Mouse (Mus musculus) hindbrain, embryonic 11.5 days (tissue): ENCODE measurements around the gene Tmem88. TPM values are rescaled to one million over a fixed set of nuclear protein-coding genes. Genes with fewer than 3 reads are reported as not detected.
"Not testable (repeated sequence)": the region's sequence is repeated elsewhere in the genome, so short reads cannot be mapped to it uniquely, and the experiment has no call there.

ENCODE experiments used
- ATAC-seq: fragments of 200-750 bp; cut with Nextera tagmentation; 2 replicates; pipeline ENCODE4 v1.8.0; 2017; ENCODE audit warnings: mild to moderate bottlenecking, moderate TSS enrichment, moderate library complexity; ENCODE audit not compliant: low FRiP score
- DNase-seq: peaks from one replicate; pipeline ENCODE4 v3.0.0-alpha.2; 2015; ENCODE audit warnings: low spot score
- H3K27ac ChIP-seq: fragments of 300-500 bp; sonication (generic); 2 replicates; pipeline ENCODE4 v1.5.1; 2014; ENCODE audit warnings: mild to moderate bottlenecking, low read depth, low read length
- H3K27me3 ChIP-seq: fragments of 300-500 bp; sonication (generic); 2 replicates; pipeline ENCODE4 v1.6.1; 2014; ENCODE audit warnings: mild to moderate bottlenecking, low read length, moderate library complexity, mixed read lengths; ENCODE audit not compliant: control insufficient read depth, insufficient read depth
- H3K36me3 ChIP-seq: fragments of 300-500 bp; sonication (generic); 2 replicates; pipeline ENCODE4 v1.6.1; 2014; ENCODE audit warnings: mild to moderate bottlenecking, low read length, moderate library complexity, mixed read lengths; ENCODE audit not compliant: control insufficient read depth, insufficient read depth
- H3K4me1 ChIP-seq: fragments of 300-500 bp; sonication (generic); replicated peaks from 2 replicates; pipeline ENCODE4 v1.6.1; 2014; ENCODE audit warnings: low read length, mixed read lengths; ENCODE audit not compliant: control insufficient read depth, insufficient read depth
- H3K4me2 ChIP-seq: fragments of 300-500 bp; sonication (generic); replicated peaks from 2 replicates; pipeline ENCODE4 v1.6.1; 2014; ENCODE audit warnings: mild to moderate bottlenecking, low read depth, low read length
- H3K4me3 ChIP-seq: fragments of 300-500 bp; sonication (generic); 2 replicates; pipeline ENCODE4 v1.5.1; 2014; ENCODE audit warnings: low read depth, low read length
- H3K9ac ChIP-seq: fragments of 300-500 bp; sonication (generic); 2 replicates; pipeline ENCODE4 v1.6.1; 2014; ENCODE audit warnings: low read depth, low read length
- H3K9me3 ChIP-seq: fragments of 300-500 bp; sonication (generic); 2 replicates; pipeline ENCODE4 v1.6.1; 2016; ENCODE audit warnings: low read length; ENCODE audit not compliant: control insufficient read depth
- WGBS: fragments of 180-500 bp; shearing (Covaris S2); extraction: QIAGEN DNeasy Blood & Tissue Kit; methylation state at CpG from one replicate; pipeline ENCODE4 v1.1.7; 2014; 5-methylcytosine and 5-hydroxymethylcytosine counted together
- polyA plus RNA-seq: library from polyadenylated mRNA; unstranded; fragments of >200 nt; fragmentation: Nextera tagmentation; extraction: Ambion mirVana; gene quantifications from 2 replicates; pipeline ENCODE4 v1.2.1, GENCODE M21; 2014

Tmem88 gene
- polyA plus RNA-seq, 1 experiment from 2014 or later = 17.1 TPM

GRCm38 (mm10) chr11:69395634-69396373 is 2.2 kb downstream of the Tmem88 start:
- peaks cover 6% of the 10 kb centered on the region; the same call in 1 of the 2 replicates for H3K36me3 ChIP-seq
- peak overlapping the region; percentile 80 for H3K4me2 ChIP-seq
- H3K9me3 ChIP-seq = no peaks in the 10 kb centered on the region
- peak overlapping the region; percentile 89 for H3K27ac ChIP-seq
- DNase-seq (peak; percentile 96), ATAC-seq (peak; percentile 86)
- H3K4me3 ChIP-seq = peak overlapping the region; percentile 62
- peak overlapping the region; percentile 87 for H3K9ac ChIP-seq
- under 1% methylated on average over 48 of the region's 48 CpGs for WGBS
- peaks cover 7% of the 10 kb centered on the region for H3K27me3 ChIP-seq
- peaks cover 17% of the 10 kb centered on the region for H3K4me1 ChIP-seq

- 1% methylated on average over 21 of the region's 24 CpGs for WGBS
- peak within 1 kb of the TSS; percentile 62 for H3K4me3 ChIP-seq
- H3K27me3 ChIP-seq, H3K36me3 ChIP-seq, H3K9me3 ChIP-seq: not testable (repeated sequence)
- ATAC-seq (peak; percentile 76), DNase-seq (peak; percentile 89)
- H3K27ac ChIP-seq = peak within 1 kb of the TSS; percentile 89
- peak within 1 kb of the TSS; percentile 87 for H3K9ac ChIP-seq
- peaks cover 17% of the 10 kb centered on the region for H3K4me1 ChIP-seq
- H3K4me2 ChIP-seq = peak within 1 kb of the TSS; percentile 80
Observed at GRCm38 (mm10) chr11:69395235-69395633, 2.8 kb downstream of the Tmem88 start, which contains the start of the genes Naa38 and Cyb5d1. Gene Naa38, plus strand, starts transcription at chr11:69395487. Gene Cyb5d1, minus strand, starts transcription at chr11:69395631.

GRCm38 (mm10) chr11:69394591-69395167 is 3.4 kb downstream of the Tmem88 start:
- H3K36me3 ChIP-seq, H3K9me3 ChIP-seq, H3K27me3 ChIP-seq, H3K27ac ChIP-seq, ATAC-seq: not testable (repeated sequence)
- Histone ChIP-seq H3K9ac (peak overlapping the region; percentile 69), H3K4me1 (peaks cover 17% of the 10 kb centered on the region), H3K4me3 (peak overlapping the region; percentile 62), H3K4me2 (peak overlapping the region; percentile 73)
- WGBS = 2% methylated on average over 31 of the region's 31 CpGs
- DNase-seq = peak; percentile 46

- WGBS = 51% methylated on average over 10 of the region's 10 CpGs
Observed at GRCm38 (mm10) chr11:69390400-69391034, 7.5 kb downstream of the Tmem88 start.

DNA sequence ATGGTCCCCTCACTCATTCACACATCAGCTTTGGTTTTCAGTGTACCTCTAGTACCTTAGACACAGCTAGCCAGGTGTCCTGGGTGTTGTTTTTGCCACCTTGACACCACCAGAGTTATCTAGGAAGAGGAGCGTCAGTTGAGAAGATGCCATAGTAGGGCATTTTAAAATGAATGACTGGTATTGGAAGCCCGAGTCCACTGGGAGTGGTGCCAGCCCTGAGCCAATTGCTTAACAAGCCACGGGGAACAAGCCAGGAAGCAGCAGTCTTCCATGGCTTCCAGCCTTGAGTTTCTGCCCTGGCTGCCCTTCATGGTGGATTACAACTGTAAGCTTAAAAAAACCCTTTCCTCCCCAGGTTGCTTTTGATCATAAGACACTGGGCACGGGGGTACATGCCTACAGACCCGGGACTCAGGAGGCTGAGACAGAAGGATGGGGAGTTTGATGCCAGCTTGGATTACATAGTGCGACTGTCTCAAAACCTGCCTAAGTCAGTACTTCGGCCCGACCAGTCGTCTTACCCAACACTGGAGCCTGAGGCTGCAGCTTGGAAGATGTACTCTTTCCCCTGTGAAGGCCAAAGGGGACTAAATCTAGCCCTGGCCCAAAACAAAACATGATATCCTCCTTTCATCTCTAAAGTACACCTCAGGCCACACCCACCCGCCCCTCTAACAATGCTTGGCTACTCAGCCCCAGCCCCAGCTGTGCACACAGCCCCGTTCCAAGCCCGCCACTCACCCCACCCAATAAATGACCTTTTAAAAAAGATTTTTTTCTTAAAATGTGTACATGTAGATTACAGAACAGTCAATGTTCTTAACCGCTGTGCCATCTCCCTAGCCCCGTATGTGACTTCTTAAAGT is 8.3 kb downstream of the Tmem88 start:
- no peak overlapping the region for H3K4me2 ChIP-seq
- H3K4me1 ChIP-seq = peaks cover 3% of the 10 kb centered on the region; the same call in 1 of the 2 replicates
- no peaks in the 10 kb centered on the region for H3K27me3 ChIP-seq
- H3K36me3 ChIP-seq = no peaks in the 10 kb centered on the region
- H3K27ac ChIP-seq = no peak overlapping the region
- WGBS = 67% methylated on average over 14 of the region's 14 CpGs
- ATAC-seq (peak; percentile 30; the same call in 1 of the 2 replicates), DNase-seq (no peak)
- H3K4me3 ChIP-seq = no peak overlapping the region
- no peak overlapping the region for H3K9ac ChIP-seq
- no peaks in the 10 kb centered on the region for H3K9me3 ChIP-seq

More at GRCm38 (mm10) chr11:69390400-69391034, 7.5 kb downstream of the Tmem88 start:
- Histone ChIP-seq H3K4me1 (peaks cover 3% of the 10 kb centered on the region; the same call in 1 of the 2 replicates), H3K4me2 (no peak overlapping the region), H3K9me3 (no peaks in the 10 kb centered on the region), H3K27ac (no peak overlapping the region), H3K4me3 (no peak overlapping the region), H3K9ac (no peak overlapping the region), H3K27me3 (no peaks in the 10 kb centered on the region), H3K36me3 (no peaks in the 10 kb centered on the region)
- peak; percentile 85 for DNase-seq
- no peak for ATAC-seq

DNA sequence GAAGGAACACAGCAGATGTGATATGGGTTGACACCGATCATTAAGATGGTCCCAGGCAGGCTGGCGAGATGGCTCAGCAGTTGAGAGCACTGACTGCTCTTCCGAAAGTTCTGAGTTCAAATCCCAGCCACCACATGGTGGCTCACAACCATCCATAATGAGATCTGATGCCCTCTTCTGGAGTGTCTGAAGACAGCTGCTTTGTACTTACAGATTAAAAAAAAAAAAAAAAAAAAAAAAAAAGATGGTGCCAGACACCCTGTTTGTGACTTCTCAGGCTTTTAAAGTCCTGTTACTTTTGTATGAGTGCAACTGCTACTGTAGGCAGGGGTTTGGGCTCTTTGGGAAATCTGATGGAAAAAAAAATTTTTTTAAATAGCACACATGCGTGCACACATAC is 9.4 kb downstream of the Tmem88 start:
- no peak overlapping the region for H3K27ac ChIP-seq
- DNase-seq (no peak), ATAC-seq (no peak)
- no peaks in the 10 kb centered on the region for H3K27me3 ChIP-seq
- H3K4me2 ChIP-seq = no peak overlapping the region
- no peak overlapping the region for H3K9ac ChIP-seq
- H3K4me3 ChIP-seq = no peak overlapping the region
- WGBS = over 99% methylated on average over 4 of the region's 4 CpGs
- H3K9me3 ChIP-seq = no peaks in the 10 kb centered on the region
- H3K36me3 ChIP-seq = no peaks in the 10 kb centered on the region
- no peaks in the 10 kb centered on the region for H3K4me1 ChIP-seq

DNA sequence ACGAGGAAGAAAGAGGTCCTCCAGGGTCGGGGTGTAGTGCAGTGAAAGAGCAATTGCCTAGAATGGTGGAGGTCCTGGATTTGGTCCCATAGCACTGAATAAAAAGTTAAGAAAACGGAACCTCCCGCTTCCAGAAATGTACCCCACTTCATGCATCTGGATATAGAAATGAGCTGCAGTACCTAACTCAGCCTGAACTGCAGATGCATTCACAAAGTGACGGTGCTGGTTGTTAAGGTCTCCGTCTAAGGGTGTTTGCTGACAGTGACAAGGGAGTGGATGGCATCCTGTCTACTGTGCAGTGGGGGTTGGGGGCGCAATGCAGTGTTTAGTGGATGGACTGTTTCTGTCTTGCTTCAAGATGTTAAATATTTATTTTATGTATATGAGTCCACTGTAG is 11.3 kb downstream of the Tmem88 start:
- no peak overlapping the region for H3K4me3 ChIP-seq
- H3K9ac ChIP-seq = no peak overlapping the region
- H3K4me2 ChIP-seq = no peak overlapping the region
- H3K36me3 ChIP-seq = no peaks in the 10 kb centered on the region
- H3K27ac ChIP-seq = no peak overlapping the region
- no peak for DNase-seq
- H3K27me3 ChIP-seq = no peaks in the 10 kb centered on the region
- no peak for ATAC-seq
- 87% methylated on average over 7 of the region's 7 CpGs for WGBS
- no peaks in the 10 kb centered on the region for H3K4me1 ChIP-seq
- H3K9me3 ChIP-seq = no peaks in the 10 kb centered on the region

GRCm38 (mm10) chr11:69384979-69385378 is 13.1 kb downstream of the Tmem88 start:
- ATAC-seq = no peak
- H3K9ac ChIP-seq = no peak overlapping the region
- no peak overlapping the region for H3K27ac ChIP-seq
- H3K27me3 ChIP-seq = no peaks in the 10 kb centered on the region
- H3K4me3 ChIP-seq = no peak overlapping the region
- no peak for DNase-seq
- no peaks in the 10 kb centered on the region for H3K4me1 ChIP-seq
- WGBS = 81% methylated on average over 6 of the region's 6 CpGs
- H3K36me3 ChIP-seq = no peaks in the 10 kb centered on the region
- H3K4me2 ChIP-seq = no peak overlapping the region
- H3K9me3 ChIP-seq = no peaks in the 10 kb centered on the region
